Mouse (Mus musculus) sigmoid colon, adult 10 weeks (tissue): ENCODE data around the gene Krtap27-1. TPM values are rescaled to one million over a fixed set of nuclear protein-coding genes. Genes with fewer than 3 reads are reported as not detected.

Source experiments
- polyA plus RNA-seq: library from polyadenylated mRNA; stranded (reverse); fragments of 350-450 nt; fragmentation: Illumina TruSeq; extraction: RNeasy Lipid Tissue Mini Kit (QIAGEN cat#74804); gene quantifications from one replicate; pipeline ENCODE4 v1.2.3, GENCODE M21; 2014; ENCODE audit warnings: low read depth, low replicate concordance

Gene Krtap27-1
- polyA plus RNA-seq, result not detected

GRCm38 (mm10) chr16:88671571-88671970 lies at the start of gene Krtap27-1:
Gene Krtap27-1 (minus strand): TSS chr16:88671671.

DNA sequence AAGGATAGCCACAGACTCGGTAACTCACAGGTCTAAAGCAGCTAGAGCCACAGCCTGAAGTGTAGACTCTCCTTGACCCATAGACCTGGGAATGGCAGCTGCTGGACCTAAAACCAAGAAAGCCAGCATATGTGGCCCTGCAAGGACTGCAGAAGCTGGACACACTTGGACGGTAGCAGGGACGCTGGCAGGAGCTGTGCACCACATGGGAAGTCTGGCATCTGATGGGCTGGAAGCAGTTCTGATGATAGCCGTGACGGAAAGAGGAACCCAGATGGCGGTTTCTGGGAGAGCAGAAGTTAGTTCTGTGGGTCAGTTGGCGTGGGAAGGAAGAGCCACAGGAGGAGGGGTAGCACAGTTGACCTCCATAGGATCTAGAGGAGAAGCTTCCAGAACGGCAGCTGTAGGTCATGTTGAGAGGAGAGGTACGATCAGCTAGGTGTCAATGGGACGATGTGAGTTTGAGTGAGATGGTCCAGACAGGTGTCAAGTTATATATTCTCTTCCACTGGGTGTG lies 36.1 kb upstream of the Krtap27-1 start, which contains the start of gene 2310061N02Rik:
Gene 2310061N02Rik (minus strand): TSS at position 467 of the 517 bp plus-strand sequence.

DNA sequence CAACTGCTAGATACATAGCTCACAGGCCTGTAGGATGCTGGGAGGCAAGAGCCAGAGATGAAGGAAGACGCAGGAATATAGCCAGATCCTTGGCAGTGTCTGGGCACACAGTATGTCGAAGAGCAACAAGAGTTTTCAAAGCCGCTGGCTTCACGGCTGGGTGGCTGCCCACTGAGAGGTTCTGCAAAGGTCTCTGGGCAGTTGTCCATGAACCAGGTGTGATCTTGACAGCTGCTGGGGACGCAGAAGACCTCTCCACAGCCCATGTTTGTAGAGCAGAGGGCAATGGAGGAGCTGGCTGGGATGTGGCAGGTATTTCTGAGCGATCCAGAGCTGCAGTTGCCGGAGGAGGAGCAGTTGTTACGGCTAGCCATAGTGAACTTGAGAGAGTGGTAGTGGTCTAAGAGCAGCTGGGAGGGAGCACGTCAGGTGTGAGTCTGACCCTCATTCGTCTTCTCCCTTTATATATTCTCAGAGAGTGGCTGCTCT lies 24.1 kb downstream of the Krtap27-1 start, which contains the start of gene Krtap26-1:
Gene Krtap26-1 (minus strand): TSS at position 439 of the 489 bp plus-strand sequence.

DNA sequence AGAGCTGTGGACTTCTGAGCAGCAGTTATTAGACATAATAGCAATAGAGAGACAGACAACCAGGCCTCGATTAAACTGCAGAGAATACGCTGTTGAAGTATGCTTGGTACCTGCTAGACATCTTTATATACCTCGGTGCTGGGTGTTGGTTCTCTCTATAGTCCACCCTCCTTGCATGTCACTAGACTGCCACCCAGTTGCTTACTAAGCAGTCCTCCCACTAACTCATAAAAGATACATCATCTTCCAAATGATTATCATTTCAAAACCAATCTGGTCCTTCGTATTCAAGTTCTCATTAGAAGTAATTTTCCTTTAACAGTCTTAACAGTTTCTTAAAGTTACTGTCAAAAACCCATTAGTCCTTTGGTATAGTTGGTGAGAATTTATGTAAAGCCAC lies 43.9 kb downstream of the Krtap27-1 start, which contains the start of gene 2310079G19Rik:
Gene 2310079G19Rik (minus strand): TSS at position 101 of the 400 bp plus-strand sequence.

Other genes with a start within 250 kb of the Krtap27-1 start
- not detected for gene Cldn17, start 164.7 kb downstream of the Krtap27-1 start, polyA plus RNA-seq
- 361 TPM for gene Cldn8, start 108.5 kb downstream of the Krtap27-1 start, polyA plus RNA-seq
- gene Krtap24-1, start 59.4 kb downstream of the Krtap27-1 start, polyA plus RNA-seq, result not detected
- 10.9 TPM for gene 2310079G19Rik, start 44.0 kb downstream of the Krtap27-1 start, polyA plus RNA-seq
- not detected for gene Krtap26-1, start 23.9 kb downstream of the Krtap27-1 start, polyA plus RNA-seq
- not detected for gene 2310061N02Rik, start 36.3 kb upstream of the Krtap27-1 start, polyA plus RNA-seq
- not detected for gene Krtap13-1, start 57.2 kb upstream of the Krtap27-1 start, polyA plus RNA-seq
- not detected for gene Krtap13, start 80.0 kb upstream of the Krtap27-1 start, polyA plus RNA-seq
- not detected for gene 2310034C09Rik, start 87.2 kb upstream of the Krtap27-1 start, polyA plus RNA-seq
- gene 2310057N15Rik, start 102.5 kb upstream of the Krtap27-1 start, polyA plus RNA-seq, result not detected
- not detected for gene Gm5965, start 106.2 kb upstream of the Krtap27-1 start, polyA plus RNA-seq
- gene Gm20741, start 140.5 kb upstream of the Krtap27-1 start, polyA plus RNA-seq, result not detected
- gene Krtap15, start 148.5 kb upstream of the Krtap27-1 start, polyA plus RNA-seq, result not detected
- gene Krtap14, start 154.5 kb upstream of the Krtap27-1 start, polyA plus RNA-seq, result not detected
- gene Krtap19-1, start 197.7 kb upstream of the Krtap27-1 start, polyA plus RNA-seq, result not detected
- gene Krtap19-2, start 202.6 kb upstream of the Krtap27-1 start, polyA plus RNA-seq, result not detected
- gene Krtap19-3, start 206.4 kb upstream of the Krtap27-1 start, polyA plus RNA-seq, result not detected
- gene Krtap19-4, start 213.4 kb upstream of the Krtap27-1 start, polyA plus RNA-seq, result not detected
- not detected for gene Krtap19-5, start 224.8 kb upstream of the Krtap27-1 start, polyA plus RNA-seq